Mouse (Mus musculus): ENCODE results near the gene Gm7029.

DNA sequence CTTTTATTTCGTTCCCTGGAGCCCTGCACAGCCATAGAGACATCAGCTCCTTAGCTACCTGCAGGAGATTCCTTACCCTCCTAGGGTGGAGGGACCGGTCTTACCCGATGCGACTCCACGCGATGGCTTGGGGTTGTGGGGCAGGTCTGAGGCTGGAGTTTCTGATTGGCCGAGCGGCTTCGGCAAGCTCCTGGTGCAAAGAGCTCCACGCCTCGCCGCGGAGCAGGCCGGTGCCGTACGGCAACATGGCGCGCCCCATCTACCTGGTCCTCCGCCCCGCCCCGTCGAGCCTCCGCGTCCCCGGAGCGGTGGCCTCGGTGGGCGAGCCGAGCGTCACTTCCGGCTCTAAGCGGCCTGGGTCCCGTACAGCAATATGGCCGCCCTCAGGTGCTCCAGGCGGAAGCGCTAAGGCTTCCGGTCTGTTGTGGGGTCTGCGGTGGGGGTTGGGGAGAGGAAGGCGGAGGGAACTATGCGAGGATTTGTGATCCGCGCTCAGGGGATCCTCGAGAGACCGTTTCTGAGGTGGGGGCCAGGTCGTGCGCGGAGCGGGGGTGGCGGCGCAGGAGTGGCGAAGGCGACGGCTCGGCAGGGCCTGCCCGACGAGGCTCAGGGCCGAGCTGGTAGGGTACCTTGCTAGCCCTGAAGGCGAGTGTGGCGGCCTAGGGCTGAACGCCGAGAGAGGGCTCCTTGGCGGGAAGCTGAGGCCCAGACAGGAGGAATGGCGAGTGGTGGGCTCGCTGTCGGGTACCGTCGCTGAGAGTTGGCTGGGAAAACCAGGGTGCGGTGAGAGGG, 35.6 kb downstream of the Gm7029 start, which contains the start of gene Daxx:
- TF ChIP-seq CTCF (IDR thresholded peaks at IDR 0.05; ENCODE audit: low read depth) = no peak
- no peak for TF ChIP-seq EP300 (IDR thresholded peaks at IDR 0.05; ENCODE audit: low read depth)

Measured in liver, embryonic 14.5 days (tissue).